Mouse (Mus musculus) megakaryocyte, embryonic 14.5 days (primary cell): ENCODE results near the gene Slc39a7.

Experiments
- FLI1 ChIP-seq: IDR thresholded peaks from 2 replicates; pipeline ENCODE4 v1.6.1; 2012; ENCODE audit warnings: low read length, inconsistent platforms, mixed read lengths
- GATA1 ChIP-seq: IDR thresholded peaks from 3 replicates; pipeline ENCODE4 v1.6.1; 2012; ENCODE audit warnings: mixed read lengths, low read length, inconsistent platforms, borderline replicate concordance

- TF ChIP-seq GATA1 (no peak), FLI1 (no peak)
Measured at GRCm38 (mm10) chr17:34032174-34032632, 721 bp upstream of the Slc39a7 start.
